Mouse (Mus musculus) heart, adult 2 months (tissue): Measurements from ENCODE around the gene 9430097D07Rik.

ENCODE experiments used
- CTCF ChIP-seq: fragments of 200-600 bp; IDR thresholded peaks from 2 replicates; pipeline ENCODE4 v1.8.1; 2022; ENCODE audit warnings: antibody characterized with exemption, mild to moderate bottlenecking, moderate library complexity
- EP300 ChIP-seq: fragments of 200-500 bp; IDR thresholded peaks from 2 replicates; pipeline ENCODE4 v1.6.1; 2011; ENCODE audit warnings: low read depth, low read length, control low read depth; ENCODE audit not compliant: insufficient read depth
- POLR2A ChIP-seq: fragments of 200-500 bp; IDR thresholded peaks from 2 replicates; pipeline ENCODE4 v1.6.1; 2011; ENCODE audit warnings: mild to moderate bottlenecking, low read depth, low read length, control low read depth; ENCODE audit not compliant: insufficient read depth

DNA sequence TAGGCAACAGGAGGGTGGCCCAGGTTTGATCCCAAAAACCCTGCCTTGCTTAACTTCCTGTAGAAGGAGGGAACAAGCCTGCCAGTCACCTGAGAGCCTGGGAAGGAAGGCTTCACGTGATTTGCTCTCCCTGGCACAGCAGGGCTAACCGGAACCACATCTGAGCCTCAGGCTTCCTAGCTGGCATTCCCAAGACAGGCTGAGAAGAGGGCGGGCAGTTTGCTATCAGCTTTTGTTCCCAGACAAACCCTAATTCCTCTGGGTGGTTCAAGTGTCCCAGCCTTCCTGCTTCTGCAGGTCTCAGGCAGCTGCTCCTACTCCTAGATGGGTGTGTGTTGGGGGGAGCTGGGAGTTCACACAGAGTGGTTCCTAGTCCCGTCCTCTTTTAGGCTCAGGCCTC lies 20.0 kb downstream of the 9430097D07Rik start:
- TF ChIP-seq CTCF (no peak), POLR2A (no peak), EP300 (no peak)
